Comparison of ENCODE assay signal across 18 mouse cellular contexts in the genomic region with DNA sequence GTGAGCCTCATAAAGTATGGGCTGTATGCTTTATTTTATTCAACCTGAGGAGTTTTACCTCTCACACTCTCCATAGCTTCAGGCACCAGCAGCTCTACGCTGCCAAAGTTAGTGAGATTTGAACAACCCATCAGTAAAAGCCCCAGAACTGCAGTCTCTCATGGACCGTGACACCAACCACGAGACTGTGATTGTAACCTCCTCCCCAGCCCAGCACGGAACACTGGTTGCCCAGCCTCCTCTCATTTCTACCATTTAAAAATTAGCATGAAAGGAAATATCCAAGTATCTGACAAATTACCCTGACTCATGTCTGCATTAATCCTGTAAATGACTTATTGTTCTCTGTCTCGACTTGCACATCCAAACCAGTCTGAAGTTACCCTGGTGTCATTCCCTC. TPM values are rescaled to one million over a fixed set of nuclear protein-coding genes. Genes with fewer than 3 reads are reported as not detected.
DNase-seq lines count a peak whose midpoint lies in the region; ATAC-seq and TF ChIP-seq lines count a peak whose summit lies in the region.
"Had no signal": no experiment of that assay in that cellular context is flagged by ENCODE, and none has a peak within 500 bp of the region (broad histone marks: within the 10 kb centered on the region; RNA-seq: fewer than 3 reads in every experiment).

No protein-coding gene starts in this region.

- in situ Hi-C loops in CH12.LX (cut with MboI; ENCODE audit: low pct_ligation_motif_present, low pct_unique_long_range_greater_than_20kb, low sequenced_read_pairs) = no loop called here

- H3K4me1 ChIP-seq in heart, postnatal 0 days (ENCODE audit: control insufficient read depth, insufficient read depth) = 0 out of 2 replicates have a peak, but pooled peaks cover 8% of the 10 kb centered on the region
- peaks cover 0 to 15% of the 10 kb centered on the region in 2 experiments; a peak in 2 of 4 replicates for H3K4me1 ChIP-seq in CH12.LX (ENCODE audit: control insufficient read depth in 1 of 2, insufficient read depth in 2 of 2)
- peaks cover 15% of the 10 kb centered on the region for H3K4me1 ChIP-seq in hindbrain, embryonic 13.5 days (replicated peaks)
- H3K4me1 ChIP-seq in midbrain, embryonic 16.5 days (ENCODE audit: control insufficient read depth, insufficient read depth, low read length) = peaks cover 7% of the 10 kb centered on the region

- no peak for ATAC-seq in heart, postnatal 0 days (ENCODE audit: insufficient read depth, low read depth)
- 0 out of 2 replicates have a peak, but pooled peaks have one; percentile 39 for ATAC-seq in hindbrain, embryonic 13.5 days (ENCODE audit: low FRiP score)
- peak; percentile 70 for ATAC-seq in midbrain, embryonic 16.5 days
- ATAC-seq in megakaryocyte progenitor cell, adult 5-6 weeks (replicated peaks; ENCODE audit: poor library complexity) = no peak
- ATAC-seq: activated CD4-positive, CD25-positive, alpha-beta regulatory T cell, adult 4 months had no signal

- H3K79me2 ChIP-seq in CH12.LX (replicated peaks; ENCODE audit: control insufficient read depth, extremely low read depth, insufficient read depth, poor library complexity, severe bottlenecking) = no peaks in the 10 kb centered on the region

- H3K4me2 ChIP-seq in heart, postnatal 0 days (ENCODE audit: low read depth, low read length) = no peak overlapping the region
- no peak overlapping the region for H3K4me2 ChIP-seq in CH12.LX (ENCODE audit: insufficient read depth, low read depth, poor library complexity, severe bottlenecking)
- H3K4me2 ChIP-seq in hindbrain, embryonic 13.5 days = no peak overlapping the region
- no peak overlapping the region for H3K4me2 ChIP-seq in midbrain, embryonic 16.5 days (ENCODE audit: low read length)
- H3K4me2 ChIP-seq: lung, embryonic 14.5 days had no signal

- TF ChIP-seq POLR2A in CH12.LX (IDR thresholded peaks at IDR 0.05; ENCODE audit: low read depth, low read length) = no peak

- no peaks in the 10 kb centered on the region for H3K36me3 ChIP-seq in heart, postnatal 0 days (replicated peaks; ENCODE audit: control insufficient read depth, insufficient read depth, low read length)
- no peaks in the 10 kb centered on the region for H3K36me3 ChIP-seq in CH12.LX (replicated peaks in 1 of 2; ENCODE audit: control insufficient read depth in 1 of 2, insufficient read depth in 1 of 2, low read length in 1 of 2)
- H3K36me3 ChIP-seq in hindbrain, embryonic 13.5 days = no peaks in the 10 kb centered on the region
- no peaks in the 10 kb centered on the region for H3K36me3 ChIP-seq in midbrain, embryonic 16.5 days (ENCODE audit: control insufficient read depth, insufficient read depth, low read length)
- H3K36me3 ChIP-seq: neural tube, embryonic 12.5 days had no signal

- H3K9me3 ChIP-seq in heart, postnatal 0 days (replicated peaks; ENCODE audit: control insufficient read depth, low read length) = no peaks in the 10 kb centered on the region
- no peaks in the 10 kb centered on the region for H3K9me3 ChIP-seq in CH12.LX (replicated peaks; ENCODE audit: low read length)
- H3K9me3 ChIP-seq in hindbrain, embryonic 13.5 days = no peaks in the 10 kb centered on the region
- H3K9me3 ChIP-seq in midbrain, embryonic 16.5 days (replicated peaks; ENCODE audit: control insufficient read depth, low read length, poor library complexity, severe bottlenecking) = no peaks in the 10 kb centered on the region
- H3K9me3 ChIP-seq: megakaryocyte, embryonic 14.5 days; neural tube, embryonic 12.5 days had no signal

- TF ChIP-seq RAD21 in CH12.LX (IDR thresholded peaks at IDR 0.05; ENCODE audit: low read depth, low read length) = no peak

- H3K27ac ChIP-seq in heart, postnatal 0 days (ENCODE audit: low read depth) = peak overlapping the region; percentile 44; the same call in 1 of the 2 replicates
- H3K27ac ChIP-seq in CH12.LX (ENCODE audit: insufficient read depth, low read depth) = no peak overlapping the region
- H3K27ac ChIP-seq in hindbrain, embryonic 13.5 days = peak overlapping the region; percentile 72
- peak overlapping the region; percentile 33 for H3K27ac ChIP-seq in midbrain, embryonic 16.5 days (ENCODE audit: low read length)
- H3K27ac ChIP-seq: left cerebral cortex, adult 2 months; neural tube, embryonic 12.5 days had no signal

- no peak for TF ChIP-seq EP300 in heart, postnatal 0 days (IDR thresholded peaks at IDR 0.05; ENCODE audit: low read depth)
- TF ChIP-seq EP300 in CH12.LX (IDR thresholded peaks at IDR 0.05; ENCODE audit: low read length) = no peak

- TF ChIP-seq CTCF in heart, postnatal 0 days (IDR thresholded peaks at IDR 0.05; ENCODE audit: low read depth) = no peak
- TF ChIP-seq CTCF in CH12.LX (conservative IDR thresholded peaks at IDR 0.05 in 1 of 2, IDR thresholded peaks at IDR 0.05 in 1 of 2; ENCODE audit: low read depth in 2 of 2, low read length in 2 of 2) = no peak

- 67% methylated on average over 5 of the region's 5 CpGs for WGBS in heart, postnatal 0 days
- 34% methylated on average over 5 of the region's 5 CpGs for WGBS in hindbrain, embryonic 13.5 days
- WGBS in midbrain, embryonic 16.5 days = 38% methylated on average over 5 of the region's 5 CpGs

- no peak overlapping the region for H3K4me3 ChIP-seq in heart, postnatal 0 days (ENCODE audit: low read depth, low read length)
- H3K4me3 ChIP-seq in CH12.LX (replicated peaks in 1 of 3; ENCODE audit: low read depth in 2 of 3, low read length in 2 of 3, poor library complexity in 1 of 3) = no peak overlapping the region
- H3K4me3 ChIP-seq in hindbrain, embryonic 13.5 days = no peak overlapping the region
- no peak overlapping the region for H3K4me3 ChIP-seq in midbrain, embryonic 16.5 days (ENCODE audit: low read depth, low read length)
- H3K4me3 ChIP-seq: left cerebral cortex, adult 2 months; megakaryocyte, embryonic 14.5 days; neural tube, embryonic 12.5 days had no signal

- H3K27me3 ChIP-seq in heart, postnatal 0 days (ENCODE audit: control insufficient read depth, insufficient read depth, low read length) = no peaks in the 10 kb centered on the region
- H3K27me3 ChIP-seq in CH12.LX (replicated peaks) = no peaks in the 10 kb centered on the region
- H3K27me3 ChIP-seq in hindbrain, embryonic 13.5 days = no peaks in the 10 kb centered on the region
- H3K27me3 ChIP-seq in midbrain, embryonic 16.5 days (ENCODE audit: control insufficient read depth, insufficient read depth, low read depth, low read length) = peaks cover 3% of the 10 kb centered on the region
- H3K27me3 ChIP-seq: neural tube, embryonic 12.5 days had no signal

- no peak for DNase-seq in heart, postnatal 0 days (ENCODE audit: low spot score)
- DNase-seq in heart, adult 8-10 months (ENCODE audit: low spot score) = no peak
- peak; percentile 41 for DNase-seq in CH12.LX (ENCODE audit: extremely low read depth)
- DNase-seq in gastrocnemius, postnatal 25 days = no peak
- DNase-seq: heart, postnatal 14 days; kidney, adult 8-10 months; lung, embryonic 14.5 days had no signal

- no peak overlapping the region for H3K9ac ChIP-seq in heart, postnatal 0 days (replicated peaks; ENCODE audit: low read depth, low read length)
- no peak overlapping the region for H3K9ac ChIP-seq in CH12.LX (ENCODE audit: insufficient read depth, low read depth)
- H3K9ac ChIP-seq in hindbrain, embryonic 13.5 days = no peak overlapping the region
- no peak overlapping the region for H3K9ac ChIP-seq in midbrain, embryonic 16.5 days (ENCODE audit: low read depth, low read length)
- H3K9ac ChIP-seq: lung, embryonic 14.5 days; neural tube, embryonic 12.5 days had no signal

- dilution Hi-C loops in CH12.LX (cut with MboI; ENCODE audit: extremely low pct_ligation_motif_present, extremely low pct_unique_long_range_greater_than_20kb, low sequenced_read_pairs) = no loop called here

TF ChIP-seq in CH12.LX, 34 proteins besides CTCF, POLR2A, EP300 and RAD21:
- TF ChIP-seq ELF1 (IDR thresholded peaks at IDR 0.05; ENCODE audit: low read depth, low read length) = no peak

RNA-seq across cellular contexts. Expression of a gene that starts 23.2 kb away (rescaled TPM):
- total RNA-seq in heart, postnatal 0 days (2014; rRNA removed; ENCODE audit: low replicate concordance) = 29.5 and 31.2 TPM in 2 replicates
- 15.9 and 16.5 TPM in 2 replicates for polyA plus RNA-seq in heart, postnatal 0 days (2015; fragmentation: Nextera tagmentation; extraction: Ambion mirVana)
- total RNA-seq in heart, adult 8-10 months (2022) = 10 to 100 TPM in 2 of 4 experiments, 1 to 10 TPM in 2; 8.7 to 17.3 (median 10.7) TPM
- not detected in 2 replicates for total RNA-seq in CH12.LX (2012; rRNA removed)
- not detected in 2 replicates for total RNA-seq in CH12.LX (2014; rRNA removed)
- polyA plus RNA-seq in CH12.LX (2012; ENCODE audit: insufficient read length, low read depth) = not detected in 2 replicates
- 8.3 and 8.9 TPM in 2 replicates for polyA plus RNA-seq in hindbrain, embryonic 13.5 days (2015; fragmentation: Nextera tagmentation; extraction: Ambion mirVana)
- polyA plus RNA-seq in midbrain, embryonic 16.5 days (2015; fragmentation: Nextera tagmentation; extraction: Ambion mirVana) = 9.2 and 11.7 TPM in 2 replicates
- not detected in 2 replicates for total RNA-seq in megakaryocyte progenitor cell, adult 5-6 weeks (2015)
- not detected in 2 replicates for total RNA-seq in megakaryocyte progenitor cell, adult 5-6 weeks (2017)
- total RNA-seq in gastrocnemius, postnatal 25 days (2021) = 1 to 10 TPM; 4.6 TPM
- total RNA-seq: common myeloid progenitor, adult 5-6 weeks had no signal

RNA-seq across cellular contexts. Expression of a gene that starts 58.1 kb away (rescaled TPM):
- not detected in 2 replicates for total RNA-seq in heart, postnatal 0 days (2014; rRNA removed; ENCODE audit: low replicate concordance)
- not detected in 2 replicates for polyA plus RNA-seq in heart, postnatal 0 days (2015; fragmentation: Nextera tagmentation; extraction: Ambion mirVana)
- not detected for total RNA-seq in heart, adult 8-10 months (2022)
- total RNA-seq in CH12.LX (2012; rRNA removed) = 0.08 and 0.13 TPM in 2 replicates
- 0.24 TPM in 1 of 2 replicates, not detected in the other for total RNA-seq in CH12.LX (2014; rRNA removed)
- polyA plus RNA-seq in CH12.LX (2012; ENCODE audit: insufficient read length, low read depth) = not detected in 2 replicates
- not detected in 2 replicates for polyA plus RNA-seq in hindbrain, embryonic 13.5 days (2015; fragmentation: Nextera tagmentation; extraction: Ambion mirVana)
- polyA plus RNA-seq in midbrain, embryonic 16.5 days (2015; fragmentation: Nextera tagmentation; extraction: Ambion mirVana) = 0.25 TPM in 1 of 2 replicates, not detected in the other
- not detected in 2 replicates for total RNA-seq in megakaryocyte progenitor cell, adult 5-6 weeks (2015)
- total RNA-seq in megakaryocyte progenitor cell, adult 5-6 weeks (2017) = not detected in 2 replicates
- not detected for total RNA-seq in gastrocnemius, postnatal 25 days (2021)
- total RNA-seq: common myeloid progenitor, adult 5-6 weeks; gastrocnemius, postnatal 4 days; heart, postnatal 14 days; left cerebral cortex, adult 2 months; liver, adult 2 months had no signal
- polyA plus RNA-seq: activated CD4-positive, CD25-positive, alpha-beta regulatory T cell, adult 4 months; lung, embryonic 14.5 days; neural tube, embryonic 12.5 days; spleen, adult 2 months had no signal

Comparison
In these comparisons a context has a peak if more than half of its experiments do, and no peak if none do; other contexts are left out.
1. ATAC-seq: peak in hindbrain, embryonic 13.5 days (single experiment) and midbrain, embryonic 16.5 days (single experiment); none in heart, postnatal 0 days (single experiment) and megakaryocyte progenitor cell, adult 5-6 weeks (single experiment).
2. RNA of a gene that starts 23.2 kb away (total RNA-seq): 29.5 to 31.2 TPM in heart, postnatal 0 days, 8.7 to 17.3 TPM in heart, adult 8-10 months and 4.6 TPM in gastrocnemius, postnatal 25 days; not detected in CH12.LX and not detected in megakaryocyte progenitor cell, adult 5-6 weeks; every median in the first group is over 4 times any median in the second.